Mouse (Mus musculus) CD4-positive, CD25-positive, alpha-beta regulatory T cell, adult 2 months (primary cell): ENCODE results near the gene Rps6kl1.

Experiments used
- DNase-seq: peaks from one replicate; pipeline ENCODE4 v3.0.0-alpha.2; 2012; ENCODE audit warnings: low read depth, low spot score

Rps6kl1 gene

DNA sequence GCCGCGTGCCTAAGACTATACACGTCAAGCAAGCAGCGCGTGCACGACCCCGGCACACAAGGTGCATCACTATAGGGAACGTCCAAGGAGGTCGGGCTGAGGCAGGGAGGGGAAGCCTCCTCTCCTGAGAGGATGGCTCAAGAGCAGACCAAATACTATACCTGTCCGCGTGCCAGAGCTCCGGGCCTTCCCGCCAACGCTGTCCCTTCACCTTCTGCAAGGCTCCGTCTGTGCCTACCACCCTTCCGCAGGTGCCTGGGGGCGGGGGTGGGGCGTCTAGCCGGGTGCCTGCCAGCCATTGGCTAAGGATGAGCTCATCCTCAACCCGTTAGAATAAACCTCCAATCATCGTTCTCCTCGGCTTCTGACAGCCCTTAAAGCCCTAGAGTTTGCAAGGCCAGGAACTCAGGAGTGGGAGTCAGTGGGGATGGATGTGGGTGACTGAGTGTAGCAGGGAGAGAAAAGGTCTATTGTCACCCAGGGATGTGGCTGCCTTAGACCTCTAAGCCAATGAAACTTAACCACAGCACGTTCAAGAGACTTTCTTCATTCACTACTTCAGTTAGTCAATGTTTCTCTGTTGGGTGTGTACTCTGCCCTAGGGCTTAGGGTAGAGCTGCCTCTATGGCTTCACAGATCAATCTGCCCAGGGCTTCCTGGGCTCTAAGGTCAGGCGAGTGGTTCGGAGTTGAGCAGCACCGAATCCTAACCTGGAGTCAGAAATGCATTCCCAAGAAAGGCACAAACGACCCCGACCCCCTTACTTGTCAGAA is at the start of gene Rps6kl1:
TSS of gene Rps6kl1 (minus strand) at position 263 of the 773 bp plus-strand sequence.
- DNase-seq = peak; percentile 75

DNA sequence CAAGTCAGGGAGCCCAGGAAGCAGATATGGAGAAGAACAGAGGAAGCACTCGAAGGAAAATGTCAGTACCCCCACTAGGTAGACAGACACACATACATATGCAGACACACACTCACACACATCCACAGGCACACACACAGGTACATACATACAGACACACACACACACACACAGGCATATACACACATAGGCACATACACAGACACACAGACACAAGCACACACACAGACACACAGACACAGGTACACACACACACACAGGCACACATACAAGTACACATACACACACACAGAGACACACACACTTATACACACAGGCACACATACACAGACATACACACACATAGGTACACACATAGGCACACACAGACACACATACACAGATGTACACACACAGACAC is 48.9 kb upstream of the Rps6kl1 start:
- DNase-seq = no peak

- DNase-seq = no peak
These were observed 46.9 kb upstream of the Rps6kl1 start for GRCm38 (mm10) chr12:85197936-85198335.

DNA sequence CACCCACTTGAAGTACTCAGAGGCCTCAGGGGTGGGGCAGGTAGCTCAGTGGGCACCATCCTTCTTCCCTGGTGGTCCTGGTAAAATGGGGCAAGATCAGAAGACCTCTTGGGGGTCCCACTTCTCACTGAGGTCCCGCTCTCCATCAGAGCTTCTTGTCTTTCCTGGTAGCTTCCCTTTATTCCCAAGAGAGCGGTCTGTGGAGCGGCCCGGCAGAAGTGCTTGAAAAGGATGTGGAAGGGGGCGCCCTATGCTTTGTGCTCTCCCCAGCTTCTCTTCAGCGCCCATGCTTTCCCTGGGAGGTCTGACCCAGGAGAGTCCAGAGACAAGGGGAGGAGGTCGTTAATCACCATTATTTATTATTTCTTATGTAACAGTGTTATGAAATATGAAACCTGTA is 46.3 kb upstream of the Rps6kl1 start:
- DNase-seq = no peak

DNA sequence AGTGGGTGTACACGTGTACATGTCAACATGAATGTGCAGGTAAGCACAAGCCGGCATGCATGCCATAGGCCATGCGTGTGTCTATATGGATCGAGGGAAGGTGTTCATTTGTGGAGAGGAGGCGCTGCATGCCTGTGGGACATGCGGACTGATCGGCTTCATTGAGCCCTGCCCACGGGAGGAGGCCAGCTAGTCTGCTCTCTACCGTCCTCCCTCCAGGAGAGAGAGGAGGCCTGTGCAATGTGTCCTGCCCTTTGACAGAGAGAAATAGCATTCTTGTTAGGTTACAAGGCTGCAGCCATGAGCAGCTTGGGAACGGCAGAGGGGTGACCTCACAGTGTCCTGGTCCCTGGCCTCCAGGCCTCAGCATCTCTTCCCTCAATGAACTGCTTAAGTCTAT is 45.1 kb upstream of the Rps6kl1 start:
- no peak for DNase-seq

- DNase-seq = no peak
These were observed 44.0 kb upstream of the Rps6kl1 start for GRCm38 (mm10) chr12:85195086-85195485.

DNA sequence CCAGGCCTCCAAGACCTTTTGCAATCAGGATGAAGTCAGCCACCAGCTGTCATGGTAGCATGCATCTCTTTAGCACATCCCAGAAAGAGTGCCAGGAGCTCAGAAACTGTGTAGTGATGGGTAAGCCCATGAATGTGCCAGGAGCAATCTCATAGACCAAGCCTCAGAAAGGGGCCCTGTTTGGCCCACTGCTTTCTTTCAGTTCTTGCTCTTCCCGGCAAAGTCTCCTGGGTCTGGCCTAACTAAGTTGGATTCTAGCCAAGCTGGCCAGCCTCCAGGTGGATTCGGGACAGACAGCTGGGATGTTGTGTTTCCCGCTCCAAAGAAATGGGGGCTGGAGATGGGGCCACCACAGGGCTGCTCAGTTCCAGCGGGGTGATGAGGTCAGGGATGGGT is 43.6 kb upstream of the Rps6kl1 start:
- DNase-seq = no peak

DNA sequence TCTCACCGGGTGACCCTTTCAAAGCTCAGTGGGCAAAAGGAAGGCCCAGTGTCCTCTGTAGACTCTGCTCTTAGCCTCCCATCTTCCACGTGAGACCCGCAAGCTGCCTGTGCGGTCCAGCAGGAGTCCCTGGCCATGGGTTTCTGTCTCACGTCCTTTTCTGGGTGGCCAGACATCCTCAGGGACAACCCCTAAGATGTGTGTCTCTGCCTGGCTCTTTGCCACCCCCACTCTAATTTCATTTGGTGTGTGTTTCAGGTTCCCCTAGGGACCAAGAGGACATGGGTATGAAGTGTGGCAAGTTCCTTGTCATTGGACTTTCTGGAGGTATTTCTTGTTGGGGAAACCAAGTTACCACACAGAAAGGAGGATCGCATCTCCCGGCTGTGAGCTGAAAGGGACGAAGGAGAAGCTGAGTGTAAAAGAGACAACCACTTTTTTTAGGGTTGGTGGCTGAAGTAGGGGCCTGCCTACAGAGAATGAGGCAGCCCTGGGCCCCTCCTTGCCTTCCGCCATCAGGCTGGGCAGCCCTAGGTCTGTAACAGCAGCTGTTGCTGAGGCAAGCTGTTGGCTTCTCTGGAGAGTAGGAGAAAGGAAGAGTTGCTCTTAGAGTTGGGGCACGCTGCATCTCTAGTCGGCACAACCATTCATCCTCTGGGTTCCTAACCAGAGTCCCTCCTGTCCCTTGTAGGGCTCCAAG is 43.0 kb upstream of the Rps6kl1 start:
- no peak for DNase-seq

- no peak for DNase-seq
These were observed 42.1 kb upstream of the Rps6kl1 start for GRCm38 (mm10) chr12:85193146-85193545.

- peak; percentile 32 for DNase-seq
These were observed 41.5 kb upstream of the Rps6kl1 start for GRCm38 (mm10) chr12:85192461-85193108.

DNA sequence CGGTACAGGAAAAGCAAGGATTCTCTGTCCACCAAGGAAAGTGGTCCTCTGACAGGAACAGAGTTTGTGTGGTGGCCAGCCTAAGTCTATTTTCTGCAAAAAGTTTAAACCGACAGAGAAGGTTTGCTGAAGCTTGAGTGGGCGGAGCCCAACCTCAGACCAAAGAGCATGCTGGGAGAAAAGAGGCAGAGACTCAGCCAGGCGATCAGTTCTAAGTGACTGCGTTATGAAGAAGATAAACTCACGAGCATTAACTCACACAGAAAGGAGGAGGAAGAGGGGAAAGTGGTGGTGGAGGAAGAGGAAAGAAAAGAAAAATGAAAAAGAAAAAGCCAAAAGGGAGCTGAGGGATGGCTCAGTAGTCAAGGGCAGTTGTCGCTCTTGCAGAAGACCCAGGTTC is 39.2 kb upstream of the Rps6kl1 start:
- DNase-seq = no peak

DNA sequence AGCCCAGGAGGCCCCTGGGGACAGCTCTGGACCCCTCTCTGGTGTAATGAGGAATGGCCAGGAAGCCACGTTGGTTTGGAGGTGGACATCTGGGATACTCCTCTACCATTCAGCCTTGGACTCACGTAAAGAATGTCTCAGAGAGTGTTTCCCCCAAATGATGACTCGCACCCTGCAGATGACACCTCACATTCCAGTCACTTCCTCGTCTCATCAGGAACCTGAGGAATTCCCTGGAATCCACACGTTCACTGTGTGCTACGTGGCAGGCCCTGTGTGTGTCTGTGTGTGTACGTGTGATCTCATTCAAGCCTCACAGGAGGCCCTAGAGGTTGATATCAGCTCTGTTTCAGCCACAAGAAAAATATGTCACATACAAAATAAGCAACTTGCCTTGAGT is 35.3 kb upstream of the Rps6kl1 start:
- DNase-seq = no peak

DNA sequence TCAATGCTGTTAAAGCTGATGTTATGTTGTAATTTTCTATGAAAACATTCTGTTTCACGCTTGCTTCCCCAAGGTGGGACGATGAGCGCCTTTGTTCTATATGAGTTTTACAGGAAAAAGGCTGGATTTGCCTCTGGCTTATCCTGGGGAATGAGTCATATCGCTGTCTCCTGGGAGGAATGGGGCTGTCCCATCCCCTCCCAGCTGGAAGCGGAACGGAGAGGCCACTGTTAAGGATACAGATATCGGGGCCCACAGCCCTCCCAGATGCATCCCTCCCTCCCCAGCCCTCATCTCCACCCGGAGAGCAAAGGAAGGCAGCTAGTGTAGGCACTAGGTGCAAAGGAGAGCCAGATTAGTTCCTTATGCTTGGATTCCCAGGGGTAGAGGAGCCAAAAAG is 34.7 kb upstream of the Rps6kl1 start:
- DNase-seq = no peak

GRCm38 (mm10) chr12:85184118-85184517 is 33.1 kb upstream of the Rps6kl1 start:
- DNase-seq = no peak

GRCm38 (mm10) chr12:85182898-85183297 is 31.8 kb upstream of the Rps6kl1 start:
- DNase-seq = no peak

GRCm38 (mm10) chr12:85182345-85182643 is 31.2 kb upstream of the Rps6kl1 start:
- DNase-seq = no peak

- DNase-seq = no peak
These were observed 30.6 kb upstream of the Rps6kl1 start for GRCm38 (mm10) chr12:85181475-85182344.

DNA sequence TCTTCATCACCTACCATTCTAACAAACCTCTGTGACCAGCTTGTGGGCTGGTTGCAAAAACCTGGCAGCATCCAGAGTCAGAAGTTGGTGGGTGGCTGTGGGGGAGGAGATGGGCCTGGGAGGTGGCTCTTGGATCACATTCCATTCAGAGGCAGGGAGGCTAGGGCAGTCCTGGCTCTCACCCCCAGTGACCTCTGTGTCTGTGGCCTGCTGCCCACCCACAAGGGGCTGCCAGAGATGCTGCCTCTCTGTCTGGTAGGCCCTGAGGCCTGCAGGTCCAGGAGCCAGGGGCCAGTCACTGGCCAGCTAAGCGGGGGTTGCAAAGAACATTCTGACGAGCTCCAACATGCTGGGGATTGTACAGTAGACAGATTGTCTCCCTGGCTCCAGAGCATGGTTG is 27.2 kb upstream of the Rps6kl1 start:
- DNase-seq = no peak

- no peak for DNase-seq
These were observed 26.7 kb upstream of the Rps6kl1 start, which contains the start of gene Pgf for GRCm38 (mm10) chr12:85177740-85178239. TSS of gene Pgf (minus strand) at chr12:85177790.

- peak; percentile 70 for DNase-seq
These were observed 25.9 kb upstream of the Rps6kl1 start for GRCm38 (mm10) chr12:85176846-85177523.
